Mouse (Mus musculus) forebrain, embryonic 13.5 days (tissue): ENCODE data around the gene Brat1. TPM values are rescaled to one million over a fixed set of nuclear protein-coding genes. Genes with fewer than 3 reads are reported as not detected.

Experiments used
- ATAC-seq: fragments of 200-750 bp; cut with Nextera tagmentation; 2 replicates; pipeline ENCODE4 v1.8.0; 2017
- H3K27ac ChIP-seq: fragments of 300-500 bp; sonication (generic); 2 replicates; pipeline ENCODE4 v1.5.1; 2015; ENCODE audit warnings: inconsistent platforms, mild to moderate bottlenecking, moderate library complexity
- H3K27me3 ChIP-seq: fragments of 300-500 bp; sonication (generic); 2 replicates; pipeline ENCODE4 v1.6.1; 2015; ENCODE audit warnings: mild to moderate bottlenecking, inconsistent platforms
- H3K36me3 ChIP-seq: fragments of 300-500 bp; sonication (generic); 2 replicates; pipeline ENCODE4 v1.6.1; 2015; ENCODE audit warnings: mild to moderate bottlenecking, inconsistent platforms; ENCODE audit not compliant: poor library complexity, severe bottlenecking
- H3K4me1 ChIP-seq: fragments of 300-500 bp; sonication (generic); 2 replicates; pipeline ENCODE4 v1.6.1; 2015; ENCODE audit warnings: inconsistent platforms
- H3K4me2 ChIP-seq: fragments of 300-500 bp; sonication (generic); 2 replicates; pipeline ENCODE4 v1.6.1; 2015; ENCODE audit warnings: inconsistent platforms, mild to moderate bottlenecking, moderate library complexity
- H3K4me3 ChIP-seq: fragments of 300-500 bp; sonication (generic); 2 replicates; pipeline ENCODE4 v1.5.1; 2015; ENCODE audit warnings: mild to moderate bottlenecking, inconsistent platforms
- H3K9ac ChIP-seq: fragments of 300-500 bp; sonication (generic); 2 replicates; pipeline ENCODE4 v1.6.1; 2015; ENCODE audit warnings: mild to moderate bottlenecking, inconsistent platforms
- H3K9me3 ChIP-seq: fragments of 300-500 bp; sonication (generic); replicated peaks from 2 replicates; pipeline ENCODE4 v1.6.1; 2016; ENCODE audit warnings: inconsistent platforms
- WGBS: fragments of 180-500 bp; shearing (Covaris S2); methylation state at CpG from one replicate; pipeline ENCODE4 v1.1.7; 2015; 5-methylcytosine and 5-hydroxymethylcytosine counted together
- polyA plus RNA-seq: library from polyadenylated mRNA; unstranded; fragments of >200 nt; fragmentation: Nextera tagmentation; extraction: Ambion mirVana; gene quantifications from 2 replicates; pipeline ENCODE4 v1.2.1, GENCODE M21; 2015

Gene Brat1
- polyA plus RNA-seq, 1 experiment from 2014 or later = 21.2 TPM

- H3K4me3 ChIP-seq = no peak overlapping the region
- H3K36me3 ChIP-seq = peaks cover 80% of the 10 kb centered on the region
- no peaks in the 10 kb centered on the region for H3K9me3 ChIP-seq
- no peak overlapping the region for H3K4me2 ChIP-seq
- H3K27me3 ChIP-seq = no peaks in the 10 kb centered on the region
- H3K27ac ChIP-seq = 0 out of 2 replicates have a peak overlapping the region, but pooled peaks have one; percentile 8
- no peak overlapping the region for H3K9ac ChIP-seq
- no peak for ATAC-seq
- no peaks in the 10 kb centered on the region; the same call in 1 of the 2 replicates for H3K4me1 ChIP-seq
- whole genome bisulfite sequencing = 82% methylated on average over 11 of the region's 11 CpGs
Observed at GRCm38 (mm10) chr5:140675079-140675478, 29.7 kb upstream of the Brat1 start.

- H3K4me2 ChIP-seq = no peak overlapping the region
- WGBS = 86% methylated on average over 11 of the region's 11 CpGs
- no peaks in the 10 kb centered on the region; the same call in 1 of the 2 replicates for H3K4me1 ChIP-seq
- H3K9ac ChIP-seq = no peak overlapping the region
- ATAC-seq = no peak
- H3K27me3 ChIP-seq = no peaks in the 10 kb centered on the region
- H3K9me3 ChIP-seq = no peaks in the 10 kb centered on the region
- no peak overlapping the region for H3K27ac ChIP-seq
- H3K4me3 ChIP-seq = no peak overlapping the region
- H3K36me3 ChIP-seq = peaks cover 82% of the 10 kb centered on the region
Observed at GRCm38 (mm10) chr5:140675640-140676039, 29.2 kb upstream of the Brat1 start.

- Histone ChIP-seq H3K9ac (no peak overlapping the region), H3K4me2 (no peak overlapping the region), H3K27me3 (no peaks in the 10 kb centered on the region), H3K9me3 (no peaks in the 10 kb centered on the region), H3K36me3 (peaks cover 77% of the 10 kb centered on the region), H3K4me1 (no peaks in the 10 kb centered on the region; the same call in 1 of the 2 replicates), H3K4me3 (no peak overlapping the region), H3K27ac (no peak overlapping the region)
- WGBS = 93% methylated on average over 6 of the region's 6 CpGs
- ATAC-seq = no peak
Observed at GRCm38 (mm10) chr5:140677137-140677536, 27.7 kb upstream of the Brat1 start.

- H3K9ac ChIP-seq = no peak overlapping the region
- H3K27me3 ChIP-seq = no peaks in the 10 kb centered on the region
- H3K4me3 ChIP-seq = no peak overlapping the region
- no peak overlapping the region for H3K4me2 ChIP-seq
- no peaks in the 10 kb centered on the region for H3K9me3 ChIP-seq
- no peak for ATAC-seq
- H3K4me1 ChIP-seq = no peaks in the 10 kb centered on the region; the same call in 1 of the 2 replicates
- no peak overlapping the region for H3K27ac ChIP-seq
- 88% methylated on average over 6 of the region's 6 CpGs for WGBS
- peaks cover 67% of the 10 kb centered on the region for H3K36me3 ChIP-seq
Observed at GRCm38 (mm10) chr5:140680051-140680450, 24.8 kb upstream of the Brat1 start.

- Histone ChIP-seq H3K27me3 (no peaks in the 10 kb centered on the region), H3K27ac (no peak overlapping the region), H3K9ac (no peak overlapping the region), H3K9me3 (no peaks in the 10 kb centered on the region), H3K4me3 (no peak overlapping the region), H3K36me3 (peaks cover 66% of the 10 kb centered on the region), H3K4me1 (no peaks in the 10 kb centered on the region), H3K4me2 (no peak overlapping the region)
- no peak for ATAC-seq
- 88% methylated on average over 1 of the region's 1 CpGs for WGBS
Observed at GRCm38 (mm10) chr5:140680950-140681349, 23.9 kb upstream of the Brat1 start.

GRCm38 (mm10) chr5:140682113-140682512 lies 22.7 kb upstream of the Brat1 start:
- WGBS = 98% methylated on average over 6 of the region's 6 CpGs
- no peak overlapping the region for H3K9ac ChIP-seq
- no peak for ATAC-seq
- H3K9me3 ChIP-seq = no peaks in the 10 kb centered on the region
- H3K4me1 ChIP-seq = no peaks in the 10 kb centered on the region
- H3K36me3 ChIP-seq = peaks cover 68% of the 10 kb centered on the region
- no peaks in the 10 kb centered on the region for H3K27me3 ChIP-seq
- no peak overlapping the region for H3K4me3 ChIP-seq
- H3K4me2 ChIP-seq = no peak overlapping the region
- H3K27ac ChIP-seq = no peak overlapping the region

- H3K9me3 ChIP-seq = no peaks in the 10 kb centered on the region
- no peak overlapping the region for H3K27ac ChIP-seq
- no peaks in the 10 kb centered on the region for H3K27me3 ChIP-seq
- peaks cover 68% of the 10 kb centered on the region for H3K36me3 ChIP-seq
- ATAC-seq = peak; percentile 51; the same call in 1 of the 2 replicates
- no peaks in the 10 kb centered on the region for H3K4me1 ChIP-seq
- H3K4me2 ChIP-seq = no peak overlapping the region
- no peak overlapping the region for H3K9ac ChIP-seq
- 62% methylated on average over 16 of the region's 16 CpGs for WGBS
- no peak overlapping the region for H3K4me3 ChIP-seq
Observed at GRCm38 (mm10) chr5:140684343-140685148, 20.3 kb upstream of the Brat1 start.

- H3K9ac ChIP-seq = no peak overlapping the region
- no peak overlapping the region for H3K4me2 ChIP-seq
- no peak for ATAC-seq
- WGBS = 79% methylated on average over 3 of the region's 3 CpGs
- H3K36me3 ChIP-seq = peaks cover 76% of the 10 kb centered on the region
- no peak overlapping the region for H3K4me3 ChIP-seq
- H3K27ac ChIP-seq = no peak overlapping the region; the same call in 1 of the 2 replicates
- H3K4me1 ChIP-seq = no peaks in the 10 kb centered on the region
- no peaks in the 10 kb centered on the region for H3K27me3 ChIP-seq
- no peaks in the 10 kb centered on the region for H3K9me3 ChIP-seq
Observed at GRCm38 (mm10) chr5:140688434-140688833, 16.4 kb upstream of the Brat1 start.

GRCm38 (mm10) chr5:140695987-140696386 lies 8.8 kb upstream of the Brat1 start:
- H3K27me3 ChIP-seq = no peaks in the 10 kb centered on the region
- no peaks in the 10 kb centered on the region for H3K9me3 ChIP-seq
- no peak overlapping the region for H3K4me2 ChIP-seq
- no peak overlapping the region for H3K9ac ChIP-seq
- ATAC-seq = no peak
- H3K27ac ChIP-seq = no peak overlapping the region
- WGBS = 82% methylated on average over 7 of the region's 7 CpGs
- H3K4me3 ChIP-seq = no peak overlapping the region
- peaks cover 69% of the 10 kb centered on the region for H3K36me3 ChIP-seq
- H3K4me1 ChIP-seq = peaks cover 18% of the 10 kb centered on the region

- Histone ChIP-seq H3K9ac (no peak overlapping the region), H3K4me3 (no peak overlapping the region), H3K4me1 (peaks cover 43% of the 10 kb centered on the region), H3K9me3 (no peaks in the 10 kb centered on the region), H3K4me2 (no peak overlapping the region), H3K27me3 (no peaks in the 10 kb centered on the region), H3K36me3 (peaks cover 37% of the 10 kb centered on the region), H3K27ac (no peak overlapping the region)
- WGBS = 84% methylated on average over 9 of the region's 9 CpGs
- ATAC-seq = no peak
Observed at GRCm38 (mm10) chr5:140699776-140700175, 5.0 kb upstream of the Brat1 start.

- Histone ChIP-seq H3K9me3 (no peaks in the 10 kb centered on the region), H3K9ac (peak overlapping the region; percentile 83), H3K36me3 (peaks cover 23% of the 10 kb centered on the region), H3K4me1 (peaks cover 56% of the 10 kb centered on the region), H3K4me2 (peak overlapping the region; percentile 90), H3K4me3 (peak overlapping the region; percentile 66), H3K27ac (peak overlapping the region; percentile 81), H3K27me3 (no peaks in the 10 kb centered on the region)
- 0% methylated on average over 25 of the region's 25 CpGs for WGBS
- ATAC-seq = no peak
Observed at GRCm38 (mm10) chr5:140701661-140702060, 3.1 kb upstream of the Brat1 start.

GRCm38 (mm10) chr5:140702103-140702513 lies 2.7 kb upstream of the Brat1 start, which contains the start of gene Iqce:
TSS of gene Iqce (minus strand) at chr5:140702378.
- Histone ChIP-seq H3K36me3 (peaks cover 20% of the 10 kb centered on the region), H3K4me1 (peaks cover 56% of the 10 kb centered on the region), H3K27ac (peak within 1 kb of the TSS; percentile 81), H3K9ac (peak within 1 kb of the TSS; percentile 83), H3K4me3 (peak within 1 kb of the TSS; percentile 66), H3K9me3 (no peaks in the 10 kb centered on the region), H3K27me3 (no peaks in the 10 kb centered on the region), H3K4me2 (peak within 1 kb of the TSS; percentile 90)
- ATAC-seq = peak; percentile 67
- under 1% methylated on average over 33 of the region's 33 CpGs for WGBS
